Mouse (Mus musculus): ENCODE data around the gene Ms4a6b. TPM values are rescaled to one million over a fixed set of nuclear protein-coding genes. Genes with fewer than 3 reads are reported as not detected.
"Not testable (repeated sequence)": the region's sequence is repeated elsewhere in the genome, so short reads cannot be mapped to it uniquely, and the experiment has no call there.

Gene Ms4a6b
- total and polyA plus RNA-seq, 3 experiments: not detected

DNA sequence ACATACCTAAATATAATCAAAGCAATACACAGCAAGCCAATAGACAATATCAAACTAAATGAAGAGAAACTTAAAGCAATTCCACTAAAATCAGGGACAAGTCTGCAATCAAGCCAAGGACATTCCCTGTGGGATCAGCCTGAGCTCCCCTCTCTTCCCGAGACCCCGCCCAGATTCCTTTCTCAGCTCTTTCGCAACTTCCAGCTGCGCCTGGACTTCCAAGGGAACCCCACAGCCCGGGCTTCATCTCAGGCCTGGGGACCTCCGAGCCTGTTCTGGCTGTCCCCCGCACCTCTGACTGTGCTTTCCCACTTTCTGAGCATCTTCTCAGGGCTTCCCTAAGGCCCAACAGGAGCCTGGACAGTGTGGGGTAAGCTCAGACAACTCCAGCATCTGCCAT, 20.3 kb downstream of the Ms4a6b start, which contains the start of gene Ms4a4d:
Gene Ms4a4d (plus strand): TSS at position 209 of the 400 bp plus-strand sequence.
- H3K79me2 ChIP-seq (ENCODE audit: control insufficient read depth, insufficient read depth, low read length, poor library complexity): no peaks in the 10 kb centered on the region
- no peak within 1 kb of the TSS for H3K4me3 ChIP-seq (ENCODE audit: control insufficient read depth in 1 of 2, insufficient read depth in 1 of 2, low read depth in 2 of 2, low read length in 2 of 2)
- no peaks in the 10 kb centered on the region for H3K4me1 ChIP-seq (ENCODE audit: control insufficient read depth in 1 of 2, insufficient read depth in 2 of 2, low read length in 2 of 2)
- no peaks in the 10 kb centered on the region for H3K27me3 ChIP-seq (ENCODE audit: control insufficient read depth in 1 of 2, insufficient read depth in 2 of 2, low read length in 2 of 2)
- no peak within 1 kb of the TSS for H3K27ac ChIP-seq (ENCODE audit: control insufficient read depth, low read depth, low read length)
- no peaks in the 10 kb centered on the region for H3K36me3 ChIP-seq (ENCODE audit: control insufficient read depth in 1 of 2, insufficient read depth in 2 of 2, low read length in 2 of 2)
- no peak for TF ChIP-seq BHLHE40 (IDR thresholded peaks at IDR 0.05; ENCODE audit: borderline replicate concordance, low read depth, low read length)
- TF ChIP-seq NELFE (IDR thresholded peaks at IDR 0.05; ENCODE audit: low read depth, low read length): no peak
- no peak for TF ChIP-seq UBTF (IDR thresholded peaks at IDR 0.05; ENCODE audit: borderline replicate concordance, insufficient read depth, low read depth, low read length)
- TF ChIP-seq ETS1 (IDR thresholded peaks at IDR 0.05; ENCODE audit: low read depth, low read length): no peak
- no peak for TF ChIP-seq ELF1 (IDR thresholded peaks at IDR 0.05; ENCODE audit: low read depth, low read length)
- TF ChIP-seq EP300 (IDR thresholded peaks at IDR 0.05; ENCODE audit: low read depth in 1 of 2, low read length in 2 of 2): no peak
- no peak within 1 kb of the TSS for H3K9ac ChIP-seq (ENCODE audit: control insufficient read depth, low read depth, low read length, poor library complexity, severe bottlenecking)
- H3K9me3 ChIP-seq (replicated peaks; ENCODE audit: insufficient read depth, low read length): no peaks in the 10 kb centered on the region
- DNase-seq (ENCODE audit: low read depth, low spot score): no peak

DNA sequence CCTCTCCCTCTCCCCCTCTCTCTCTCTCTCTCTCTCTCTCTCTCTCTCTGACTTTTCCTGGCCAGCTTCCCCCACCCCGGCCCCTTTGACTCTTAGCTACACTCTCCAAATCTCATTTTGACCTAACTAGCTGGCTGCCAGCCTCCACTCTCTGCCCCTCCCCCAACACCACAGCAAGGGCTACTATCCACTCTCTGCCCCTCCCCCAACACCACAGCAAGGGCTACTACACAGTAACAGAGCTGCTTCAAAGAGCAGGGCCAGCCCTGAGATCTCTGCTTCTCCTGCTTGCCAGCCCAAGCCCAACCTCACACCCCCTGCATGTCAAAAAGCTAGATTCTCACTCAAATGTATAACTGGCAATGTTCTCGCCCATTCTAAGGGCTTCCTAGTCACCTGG, 21.0 kb downstream of the Ms4a6b start:
- H3K9me3 ChIP-seq (replicated peaks; ENCODE audit: insufficient read depth, low read length): no peaks in the 10 kb centered on the region
- H3K9ac ChIP-seq (ENCODE audit: control insufficient read depth, low read depth, low read length, poor library complexity, severe bottlenecking): no peak overlapping the region
- no peak for DNase-seq (ENCODE audit: low read depth, low spot score)
- no peaks in the 10 kb centered on the region for H3K27me3 ChIP-seq (ENCODE audit: control insufficient read depth in 1 of 2, insufficient read depth in 2 of 2, low read length in 2 of 2)
- TF ChIP-seq MYC (IDR thresholded peaks at IDR 0.05; ENCODE audit: low read depth, low read length) (no peak), MAFK (IDR thresholded peaks at IDR 0.05; ENCODE audit: borderline replicate concordance, low read depth, low read length) (no peak), POLR2A (IDR thresholded peaks at IDR 0.05; ENCODE audit: control insufficient read depth in 1 of 2, insufficient read depth in 1 of 2, low read depth in 1 of 2, low read length in 2 of 2, poor library complexity in 1 of 2) (no peak), EP300 (IDR thresholded peaks at IDR 0.05; ENCODE audit: low read depth in 1 of 2, low read length in 2 of 2) (no peak), ELF1 (IDR thresholded peaks at IDR 0.05; ENCODE audit: low read depth, low read length) (no peak), POLR2AphosphoS5 (IDR thresholded peaks at IDR 0.05; ENCODE audit: borderline replicate concordance, low read depth, low read length) (no peak)
- no peak overlapping the region for H3K4me3 ChIP-seq (ENCODE audit: control insufficient read depth in 1 of 2, insufficient read depth in 1 of 2, low read depth in 2 of 2, low read length in 2 of 2)
- H3K27ac ChIP-seq (ENCODE audit: control insufficient read depth, low read depth, low read length): no peak overlapping the region
- no peaks in the 10 kb centered on the region for H3K4me1 ChIP-seq (ENCODE audit: control insufficient read depth in 1 of 2, insufficient read depth in 2 of 2, low read length in 2 of 2)
- H3K79me2 ChIP-seq (ENCODE audit: control insufficient read depth, insufficient read depth, low read length, poor library complexity): no peaks in the 10 kb centered on the region
- no peaks in the 10 kb centered on the region for H3K36me3 ChIP-seq (ENCODE audit: control insufficient read depth in 1 of 2, insufficient read depth in 2 of 2, low read length in 2 of 2)

DNA sequence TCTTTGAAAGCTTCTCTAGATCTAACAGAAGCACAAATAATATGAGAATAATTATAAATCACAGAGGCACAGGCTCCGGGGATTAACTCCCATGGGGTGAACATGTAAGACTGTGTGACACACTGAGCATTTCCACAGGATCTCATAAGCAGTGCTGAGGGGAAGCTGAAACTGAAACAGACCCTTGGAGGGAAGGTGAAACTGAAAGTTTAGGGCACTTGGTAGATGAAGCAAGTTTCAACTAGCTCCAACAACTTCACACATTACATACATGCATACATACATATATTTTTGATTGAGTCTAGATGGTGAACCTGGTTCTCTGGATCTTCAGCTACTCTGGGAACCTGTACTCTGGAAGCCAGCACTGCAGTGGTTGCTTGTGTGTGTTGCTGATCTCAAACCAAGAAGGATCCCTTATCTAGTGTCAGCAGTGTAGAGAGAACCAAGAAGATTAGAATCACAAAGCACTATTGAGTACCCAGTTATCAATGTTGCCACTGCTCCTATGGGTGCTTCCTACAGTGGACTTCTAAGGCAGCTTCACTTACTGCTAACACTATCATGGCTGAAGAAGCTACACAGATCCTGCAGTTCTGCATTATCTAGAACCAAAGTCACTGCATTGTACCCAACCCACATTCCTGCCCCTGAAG, 24.0 kb downstream of the Ms4a6b start:
- not testable (repeated sequence) for H3K27me3 ChIP-seq (ENCODE audit: control insufficient read depth in 1 of 2, insufficient read depth in 2 of 2, low read length in 2 of 2); H3K36me3 ChIP-seq (ENCODE audit: control insufficient read depth in 1 of 2, insufficient read depth in 2 of 2, low read length in 2 of 2); H3K4me3 ChIP-seq (ENCODE audit: control insufficient read depth in 1 of 2, insufficient read depth in 1 of 2, low read depth in 2 of 2, low read length in 2 of 2); H3K4me1 ChIP-seq (ENCODE audit: control insufficient read depth in 1 of 2, insufficient read depth in 2 of 2, low read length in 2 of 2); H3K9me3 ChIP-seq (replicated peaks; ENCODE audit: insufficient read depth, low read length); H3K79me2 ChIP-seq (ENCODE audit: control insufficient read depth, insufficient read depth, low read length, poor library complexity); H3K9ac ChIP-seq (ENCODE audit: control insufficient read depth, low read depth, low read length, poor library complexity, severe bottlenecking); H3K27ac ChIP-seq (ENCODE audit: control insufficient read depth, low read depth, low read length); DNase-seq (ENCODE audit: low read depth, low spot score)

DNA sequence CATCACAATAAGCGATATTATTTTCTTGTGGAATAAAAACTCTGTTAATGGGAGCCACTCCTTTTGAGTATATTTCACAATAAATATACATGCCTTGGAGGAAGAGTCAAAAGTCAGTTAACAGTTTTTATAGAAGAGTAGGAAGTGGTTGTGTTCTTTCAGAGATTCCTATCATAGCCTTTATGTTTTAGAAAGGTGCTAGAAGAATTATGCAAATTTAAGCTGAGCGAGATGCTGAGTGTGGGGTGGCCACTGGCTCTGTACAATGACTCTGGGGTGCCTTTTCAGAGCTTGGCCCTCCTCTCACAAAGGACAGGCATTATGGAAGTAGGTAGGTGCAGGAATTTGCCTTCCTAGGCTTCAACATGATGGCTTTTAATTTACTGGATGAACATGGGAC, 28.1 kb downstream of the Ms4a6b start:
- not testable (repeated sequence) for H3K36me3 ChIP-seq (ENCODE audit: control insufficient read depth in 1 of 2, insufficient read depth in 2 of 2, low read length in 2 of 2); H3K79me2 ChIP-seq (ENCODE audit: control insufficient read depth, insufficient read depth, low read length, poor library complexity); H3K4me1 ChIP-seq (ENCODE audit: control insufficient read depth in 1 of 2, insufficient read depth in 2 of 2, low read length in 2 of 2); H3K27me3 ChIP-seq (ENCODE audit: control insufficient read depth in 1 of 2, insufficient read depth in 2 of 2, low read length in 2 of 2); H3K9me3 ChIP-seq (replicated peaks; ENCODE audit: insufficient read depth, low read length); H3K27ac ChIP-seq (ENCODE audit: control insufficient read depth, low read depth, low read length); DNase-seq (ENCODE audit: low read depth, low spot score); H3K4me3 ChIP-seq (ENCODE audit: control insufficient read depth in 1 of 2, insufficient read depth in 1 of 2, low read depth in 2 of 2, low read length in 2 of 2); H3K9ac ChIP-seq (ENCODE audit: control insufficient read depth, low read depth, low read length, poor library complexity, severe bottlenecking)

Data from MEL (cell line).